Mouse (Mus musculus): ENCODE measurements at regions not wholly inside any gene's neighbourhood (a gene's known extent, or its start where the extent isn't known, plus 50 kb on each side); places are given as distances from the start of the nearest gene placed in this dataset.

- H3K36me3 ChIP-seq (replicated peaks; ENCODE audit: low read length) = no peaks in the 10 kb centered on the region
- no peaks in the 10 kb centered on the region for H3K9me3 ChIP-seq
- TF ChIP-seq GATA1 (IDR thresholded peaks at IDR 0.05; ENCODE audit: borderline replicate concordance, low read length) = no peak
- TF ChIP-seq FLI1 (IDR thresholded peaks at IDR 0.05; ENCODE audit: low read length) = no peak
- H3K4me3 ChIP-seq (replicated peaks) = no peak overlapping the region
- H3K4me1 ChIP-seq = 0 out of 2 replicates have a peak, but pooled peaks cover 3% of the 10 kb centered on the region
- H3K27me3 ChIP-seq (replicated peaks) = peaks cover 2% of the 10 kb centered on the region
Measured at GRCm38 (mm10) chr7:113653130-113653529, 112.7 kb upstream of the Spon1 start.

- 0 out of 2 replicates have a peak, but pooled peaks cover 3% of the 10 kb centered on the region for H3K4me1 ChIP-seq
- no peak overlapping the region for H3K4me3 ChIP-seq (replicated peaks)
- no peaks in the 10 kb centered on the region for H3K9me3 ChIP-seq
- H3K27me3 ChIP-seq (replicated peaks) = no peaks in the 10 kb centered on the region
- no peaks in the 10 kb centered on the region for H3K36me3 ChIP-seq (replicated peaks; ENCODE audit: low read length)
- TF ChIP-seq FLI1 (IDR thresholded peaks at IDR 0.05; ENCODE audit: low read length) = no peak
- TF ChIP-seq GATA1 (IDR thresholded peaks at IDR 0.05; ENCODE audit: borderline replicate concordance, low read length) = no peak
Measured at GRCm38 (mm10) chr7:113655336-113655735, 110.5 kb upstream of the Spon1 start.

- H3K4me3 ChIP-seq (replicated peaks) = no peak overlapping the region
- H3K4me1 ChIP-seq = no peaks in the 10 kb centered on the region
- TF ChIP-seq GATA1 (IDR thresholded peaks at IDR 0.05; ENCODE audit: borderline replicate concordance, low read length) (no peak), FLI1 (IDR thresholded peaks at IDR 0.05; ENCODE audit: low read length) (no peak)
- H3K9me3 ChIP-seq = no peaks in the 10 kb centered on the region
- no peaks in the 10 kb centered on the region for H3K27me3 ChIP-seq (replicated peaks)
- no peaks in the 10 kb centered on the region for H3K36me3 ChIP-seq (replicated peaks; ENCODE audit: low read length)
Measured at GRCm38 (mm10) chr7:113672779-113673595, 92.8 kb upstream of the Spon1 start.

- no peaks in the 10 kb centered on the region for H3K9me3 ChIP-seq
- H3K27me3 ChIP-seq (replicated peaks) = no peaks in the 10 kb centered on the region
- H3K4me3 ChIP-seq (replicated peaks) = no peak overlapping the region
- no peaks in the 10 kb centered on the region for H3K4me1 ChIP-seq
- TF ChIP-seq FLI1 (IDR thresholded peaks at IDR 0.05; ENCODE audit: low read length) (no peak), GATA1 (IDR thresholded peaks at IDR 0.05; ENCODE audit: borderline replicate concordance, low read length) (no peak)
- no peaks in the 10 kb centered on the region for H3K36me3 ChIP-seq (replicated peaks; ENCODE audit: low read length)
Measured at GRCm38 (mm10) chr7:113673596-113673956, 92.2 kb upstream of the Spon1 start.

GRCm38 (mm10) chr7:113682271-113682670 lies 83.5 kb upstream of the Spon1 start:
- Histone ChIP-seq H3K9me3 (no peaks in the 10 kb centered on the region), H3K27me3 (replicated peaks) (peaks cover 2% of the 10 kb centered on the region), H3K36me3 (replicated peaks; ENCODE audit: low read length) (no peaks in the 10 kb centered on the region), H3K4me1 (no peaks in the 10 kb centered on the region), H3K4me3 (replicated peaks) (no peak overlapping the region)
- TF ChIP-seq FLI1 (IDR thresholded peaks at IDR 0.05; ENCODE audit: low read length) (no peak), GATA1 (IDR thresholded peaks at IDR 0.05; ENCODE audit: borderline replicate concordance, low read length) (no peak)

GRCm38 (mm10) chr7:113685349-113685748 lies 80.4 kb upstream of the Spon1 start:
- no peak for TF ChIP-seq GATA1 (IDR thresholded peaks at IDR 0.05; ENCODE audit: borderline replicate concordance, low read length)
- no peak for TF ChIP-seq FLI1 (IDR thresholded peaks at IDR 0.05; ENCODE audit: low read length)

GRCm38 (mm10) chr7:113686527-113686926 lies 79.3 kb upstream of the Spon1 start:
- Histone ChIP-seq H3K4me1 (no peaks in the 10 kb centered on the region), H3K4me3 (replicated peaks) (no peak overlapping the region), H3K27me3 (replicated peaks) (peaks cover 2% of the 10 kb centered on the region), H3K36me3 (replicated peaks; ENCODE audit: low read length) (no peaks in the 10 kb centered on the region), H3K9me3 (no peaks in the 10 kb centered on the region)
- TF ChIP-seq GATA1 (IDR thresholded peaks at IDR 0.05; ENCODE audit: borderline replicate concordance, low read length) (no peak), FLI1 (IDR thresholded peaks at IDR 0.05; ENCODE audit: low read length) (no peak)

More at GRCm38 (mm10) chr7:113685349-113685748, 80.4 kb upstream of the Spon1 start:
- Histone ChIP-seq H3K36me3 (replicated peaks; ENCODE audit: low read length) (no peaks in the 10 kb centered on the region), H3K4me3 (replicated peaks) (no peak overlapping the region), H3K27me3 (replicated peaks) (peaks cover 2% of the 10 kb centered on the region), H3K9me3 (no peaks in the 10 kb centered on the region), H3K4me1 (no peaks in the 10 kb centered on the region)

- Histone ChIP-seq H3K36me3 (replicated peaks; ENCODE audit: low read length) (no peaks in the 10 kb centered on the region), H3K4me3 (replicated peaks) (no peak overlapping the region), H3K4me1 (no peaks in the 10 kb centered on the region), H3K27me3 (replicated peaks) (peaks cover 2% of the 10 kb centered on the region), H3K9me3 (no peaks in the 10 kb centered on the region)
- no peak for TF ChIP-seq GATA1 (IDR thresholded peaks at IDR 0.05; ENCODE audit: borderline replicate concordance, low read length)
- TF ChIP-seq FLI1 (IDR thresholded peaks at IDR 0.05; ENCODE audit: low read length) = no peak
Measured at GRCm38 (mm10) chr7:113687566-113687965, 78.2 kb upstream of the Spon1 start.

- peaks cover 2% of the 10 kb centered on the region for H3K27me3 ChIP-seq (replicated peaks)
Measured at GRCm38 (mm10) chr7:113688231-113688669, 77.5 kb upstream of the Spon1 start.

GRCm38 (mm10) chr7:113688717-113689116 lies 77.1 kb upstream of the Spon1 start:
- Histone ChIP-seq H3K4me3 (replicated peaks) (no peak overlapping the region), H3K36me3 (replicated peaks; ENCODE audit: low read length) (no peaks in the 10 kb centered on the region), H3K4me1 (no peaks in the 10 kb centered on the region), H3K27me3 (replicated peaks) (peaks cover 2% of the 10 kb centered on the region), H3K9me3 (no peaks in the 10 kb centered on the region)
- TF ChIP-seq GATA1 (IDR thresholded peaks at IDR 0.05; ENCODE audit: borderline replicate concordance, low read length) (no peak), FLI1 (IDR thresholded peaks at IDR 0.05; ENCODE audit: low read length) (no peak)

More at GRCm38 (mm10) chr7:113688231-113688669, 77.5 kb upstream of the Spon1 start:
- no peak overlapping the region for H3K4me3 ChIP-seq (replicated peaks)
- no peak for TF ChIP-seq FLI1 (IDR thresholded peaks at IDR 0.05; ENCODE audit: low read length)
- TF ChIP-seq GATA1 (IDR thresholded peaks at IDR 0.05; ENCODE audit: borderline replicate concordance, low read length) = no peak
- no peaks in the 10 kb centered on the region for H3K36me3 ChIP-seq (replicated peaks; ENCODE audit: low read length)
- no peaks in the 10 kb centered on the region for H3K4me1 ChIP-seq
- no peaks in the 10 kb centered on the region for H3K9me3 ChIP-seq

Data from megakaryocyte, embryonic 14.5 days (primary cell).